Mouse (Mus musculus) CH12.LX (cell line): Measurements from ENCODE around the gene Gm37240. TPM values are rescaled to one million over a fixed set of nuclear protein-coding genes. Genes with fewer than 3 reads are reported as not detected.

Source experiments
- DNase-seq: peaks from one replicate; pipeline ENCODE4 v3.0.0-alpha.2; 2013; ENCODE audit errors: extremely low read depth
- H3K27ac ChIP-seq: 2 replicates; pipeline ENCODE4 v1.5.1; 2012; ENCODE audit warnings: low read depth, mild to moderate bottlenecking, control low read depth, moderate library complexity; ENCODE audit not compliant: insufficient read depth
- H3K27me3 ChIP-seq: replicated peaks from 2 replicates; pipeline ENCODE3; 2012; ENCODE audit warnings: inconsistent platforms
- H3K36me3 ChIP-seq, 2 experiments: replicated peaks in 1 of 2; 2 replicates each; pipeline versions ENCODE3 to v1.6.1; 2012; ENCODE audit warnings: inconsistent platforms in 1 of 2, low read length in 1 of 2, mild to moderate bottlenecking in 1 of 2, mixed read lengths in 1 of 2, moderate library complexity in 1 of 2; ENCODE audit not compliant: control insufficient read depth in 1 of 2, insufficient read depth in 1 of 2
- H3K4me1 ChIP-seq, 2 experiments: 2 replicates each; pipeline ENCODE4 v1.6.1; 2012; ENCODE audit warnings: inconsistent platforms in 1 of 2, moderate library complexity in 1 of 2; ENCODE audit not compliant: insufficient read depth in 2 of 2, control insufficient read depth in 1 of 2
- H3K4me2 ChIP-seq: 2 replicates; pipeline ENCODE4 v1.6.1; 2012; ENCODE audit warnings: low read depth, mild to moderate bottlenecking, control low read depth; ENCODE audit not compliant: poor library complexity, insufficient read depth, severe bottlenecking
- H3K4me3 ChIP-seq, 3 experiments: fragments of 150-350 bp in 1 of 3; sonication (generic) in 1 of 3; replicated peaks in 1 of 3; 2 replicates each; pipeline versions ENCODE3 to v1.5.1; 2011 to 2012; ENCODE audit warnings: low read depth in 2 of 3, low read length in 2 of 3, mild to moderate bottlenecking in 2 of 3, moderate library complexity in 2 of 3, control low read depth in 1 of 3, improper control_type of control experiment in 1 of 3, inconsistent platforms in 1 of 3, mixed read lengths in 1 of 3; ENCODE audit not compliant: poor library complexity in 1 of 3
- H3K79me2 ChIP-seq: replicated peaks from 2 replicates; pipeline ENCODE4 v1.6.1; 2012; ENCODE audit warnings: mild to moderate bottlenecking, moderate library complexity; ENCODE audit not compliant: control insufficient read depth, poor library complexity, insufficient read depth, severe bottlenecking; ENCODE audit errors: extremely low read depth
- H3K9ac ChIP-seq: 2 replicates; pipeline ENCODE4 v1.6.1; 2012; ENCODE audit warnings: low read depth, mild to moderate bottlenecking, control low read depth, moderate library complexity; ENCODE audit not compliant: insufficient read depth
- H3K9me3 ChIP-seq: replicated peaks from 2 replicates; pipeline ENCODE3; 2012; ENCODE audit warnings: low read length, inconsistent platforms, mixed read lengths
- CHD2 ChIP-seq: IDR thresholded peaks from 2 replicates; pipeline ENCODE4 v1.6.1; 2011; ENCODE audit warnings: low read length, improper control_type of control experiment
- CTCF ChIP-seq, 2 experiments: IDR thresholded peaks in 1 of 2; conservative IDR thresholded peaks in 1 of 2; 2 replicates each; pipeline ENCODE4 v1.5.1; 2011 to 2012; ENCODE audit warnings: low read depth in 2 of 2, low read length in 2 of 2, improper control_type of control experiment in 1 of 2, inconsistent platforms in 1 of 2, mild to moderate bottlenecking in 1 of 2, moderate library complexity in 1 of 2
- E2F4 ChIP-seq: IDR thresholded peaks from 2 replicates; pipeline ENCODE4 v1.6.1; 2011; ENCODE audit warnings: low read depth, low read length, improper control_type of control experiment; ENCODE audit not compliant: insufficient replicate concordance
- ELF1 ChIP-seq: IDR thresholded peaks from 2 replicates; pipeline ENCODE4 v1.6.1; 2014; ENCODE audit warnings: low read depth, mild to moderate bottlenecking, inconsistent platforms, low read length, improper control_type of control experiment
- EP300 ChIP-seq: IDR thresholded peaks from 2 replicates; pipeline ENCODE4 v1.6.1; 2011; ENCODE audit warnings: low read length, improper control_type of control experiment
- ETS1 ChIP-seq: conservative IDR thresholded peaks from 2 replicates; pipeline ENCODE4 v1.6.1; 2012; ENCODE audit warnings: low read depth, mild to moderate bottlenecking, inconsistent platforms, low read length, improper control_type of control experiment, moderate library complexity
- HCFC1 ChIP-seq: IDR thresholded peaks from 2 replicates; pipeline ENCODE4 v1.6.1; 2012; ENCODE audit warnings: low read depth, mild to moderate bottlenecking, inconsistent platforms, low read length, improper control_type of control experiment
- IRF4 ChIP-seq: IDR thresholded peaks from 2 replicates; pipeline ENCODE4 v1.6.1; 2014; ENCODE audit warnings: low read depth, mild to moderate bottlenecking, inconsistent platforms, low read length, improper control_type of control experiment
- JUND ChIP-seq: conservative IDR thresholded peaks from 2 replicates; pipeline ENCODE4 v1.6.1; 2011; ENCODE audit warnings: low read depth, low read length, improper control_type of control experiment
- KAT2A ChIP-seq: IDR thresholded peaks from 2 replicates; pipeline ENCODE4 v1.6.1; 2012; ENCODE audit warnings: low read length, improper control_type of control experiment, inconsistent platforms; ENCODE audit not compliant: insufficient replicate concordance
- MAFK ChIP-seq: IDR thresholded peaks from 2 replicates; pipeline ENCODE4 v1.6.1; 2011; ENCODE audit warnings: low read length, improper control_type of control experiment; ENCODE audit not compliant: insufficient replicate concordance
- MAX ChIP-seq: IDR thresholded peaks from 2 replicates; pipeline ENCODE4 v1.6.1; 2011; ENCODE audit warnings: low read length, improper control_type of control experiment
- MAZ ChIP-seq: IDR thresholded peaks from 2 replicates; pipeline ENCODE4 v1.6.1; 2012; ENCODE audit warnings: low read depth, mild to moderate bottlenecking, inconsistent platforms, low read length, improper control_type of control experiment, moderate library complexity
- MXI1 ChIP-seq: IDR thresholded peaks from 2 replicates; pipeline ENCODE4 v1.6.1; 2011; ENCODE audit warnings: mild to moderate bottlenecking, low read depth, low read length, improper control_type of control experiment
- NELFE ChIP-seq: IDR thresholded peaks from 2 replicates; pipeline ENCODE4 v1.6.1; 2011; ENCODE audit warnings: low read depth, low read length, improper control_type of control experiment
- NRF1 ChIP-seq: IDR thresholded peaks from 2 replicates; pipeline ENCODE4 v1.6.1; 2014; ENCODE audit warnings: low read depth, mild to moderate bottlenecking, inconsistent platforms, low read length, improper control_type of control experiment, moderate library complexity
- PAX5 ChIP-seq: IDR thresholded peaks from 2 replicates; pipeline ENCODE4 v1.6.1; 2012; ENCODE audit warnings: low read length, inconsistent platforms, mixed read lengths
- POLR2A ChIP-seq: IDR thresholded peaks from 2 replicates; pipeline ENCODE4 v1.6.1; 2011; ENCODE audit warnings: low read depth, mild to moderate bottlenecking, improper control_type of control experiment, low read length
- POLR2AphosphoS2 ChIP-seq: IDR thresholded peaks from 2 replicates; pipeline ENCODE4 v1.6.1; 2011; ENCODE audit warnings: low read depth, low read length, improper control_type of control experiment
- SMC3 ChIP-seq: IDR thresholded peaks from 2 replicates; pipeline ENCODE4 v1.6.1; 2011; ENCODE audit warnings: low read depth, low read length, improper control_type of control experiment
- TBP ChIP-seq: conservative IDR thresholded peaks from 2 replicates; pipeline ENCODE4 v1.6.1; 2011; ENCODE audit warnings: low read depth, low read length, improper control_type of control experiment
- TCF12 ChIP-seq: IDR thresholded peaks from 2 replicates; pipeline ENCODE4 v1.6.1; 2014; ENCODE audit warnings: low read depth, mild to moderate bottlenecking, inconsistent platforms, low read length, improper control_type of control experiment
- USF1 ChIP-seq: IDR thresholded peaks from 2 replicates; pipeline ENCODE4 v1.6.1; 2014; ENCODE audit warnings: low read depth, mild to moderate bottlenecking, inconsistent platforms, low read length, improper control_type of control experiment
- USF2 ChIP-seq: conservative IDR thresholded peaks from 2 replicates; pipeline ENCODE4 v1.6.1; 2011; ENCODE audit warnings: low read depth, low read length, improper control_type of control experiment
- ZC3H11A ChIP-seq: IDR thresholded peaks from 2 replicates; pipeline ENCODE4 v1.6.1; 2012; ENCODE audit warnings: low read depth, mild to moderate bottlenecking, inconsistent platforms, low read length, improper control_type of control experiment
- ZKSCAN1 ChIP-seq: IDR thresholded peaks from 2 replicates; pipeline ENCODE4 v1.6.1; 2012; ENCODE audit warnings: low read depth, inconsistent platforms, low read length, improper control_type of control experiment, borderline replicate concordance
- dilution Hi-C: fragments of 300-500 bp; cut with MboI; formaldehyde crosslinking; loops from 2 replicates; pipeline ENCODE4 v1.14.3; 2020; ENCODE audit warnings: low sequenced_read_pairs; ENCODE audit not compliant: extremely low pct_unique_long_range_greater_than_20kb, extremely low pct_ligation_motif_present
- in situ Hi-C: fragments of 300-500 bp; cut with MboI; formaldehyde crosslinking; loops from 3 replicates; pipeline ENCODE4 v1.14.3; 2019; ENCODE audit warnings: low sequenced_read_pairs, low pct_ligation_motif_present, low pct_unique_long_range_greater_than_20kb, mixed read lengths
- polyA plus RNA-seq: library from polyadenylated mRNA; unstranded; fragments of >175 nt; gene quantifications from 2 replicates; pipeline ENCODE4 v1.2.1, GENCODE M21; 2012; ENCODE audit warnings: low read depth; ENCODE audit not compliant: insufficient read length
- total RNA-seq, 2 experiments: library from RNA; depleted of rRNA; stranded (reverse); fragments of 300-350 nt in 1 of 2; fragments of >200 nt in 1 of 2; gene quantifications; 2 replicates each; pipeline ENCODE4 v1.2.3; 2012 to 2014

Gm37240 gene
- total and polyA plus RNA-seq, 3 experiments, result 0.08 to 0.19 (median 0.14) TPM

- Histone ChIP-seq H3K27ac (no peak overlapping the region), H3K79me2 (no peaks in the 10 kb centered on the region), H3K27me3 (no peaks in the 10 kb centered on the region), H3K9ac (no peak overlapping the region), H3K9me3 (peaks cover 6% of the 10 kb centered on the region), H3K4me2 (no peak overlapping the region), H3K4me3 (no peak overlapping the region), H3K4me1 (peaks cover 4 to 16% of the 10 kb centered on the region in 2 experiments), H3K36me3 (peaks cover 9 to 16% of the 10 kb centered on the region in 2 experiments)
- in situ Hi-C loops (loop anchor here (10.0 kb wide), 1 partner anchor 136 kb away; no protein-coding TSS in a partner anchor), dilution Hi-C loops (no loop called here)
- no peak for DNase-seq
- no peak for TF ChIP-seq NELFE
- TF ChIP-seq ELF1, result no peak
- no peak for TF ChIP-seq MAFK
- no peak for TF ChIP-seq HCFC1
- no peak for TF ChIP-seq PAX5
- TF ChIP-seq NRF1, result no peak
- TF ChIP-seq CTCF (conservative IDR thresholded peaks at IDR 0.05 in 1 of 2, IDR thresholded peaks at IDR 0.05 in 1 of 2; ENCODE audit: low read depth in 2 of 2, low read length in 2 of 2), result no peak
- TF ChIP-seq EP300, result no peak
- no peak for TF ChIP-seq JUND
- no peak for TF ChIP-seq MAX
- TF ChIP-seq POLR2A, result no peak
- no peak for TF ChIP-seq USF1
- no peak for TF ChIP-seq USF2
- no peak for TF ChIP-seq KAT2A
These were observed 1178.8 kb downstream of the Gm37240 start for GRCm38 (mm10) chr3:84708469-84708868.

- Histone ChIP-seq H3K79me2 (no peaks in the 10 kb centered on the region), H3K9me3 (peaks cover 6% of the 10 kb centered on the region), H3K9ac (no peak overlapping the region), H3K27ac (no peak overlapping the region), H3K4me2 (no peak overlapping the region), H3K36me3 (peaks cover 33 to 49% of the 10 kb centered on the region in 2 experiments), H3K4me3 (no peak overlapping the region), H3K27me3 (no peaks in the 10 kb centered on the region), H3K4me1 (peaks cover 0 to 6% of the 10 kb centered on the region in 2 experiments; a peak in 2 of 4 replicates)
- in situ Hi-C loops (loop anchor here (10.0 kb wide), 1 partner anchor 140 kb away; no protein-coding TSS in a partner anchor), dilution Hi-C loops (no loop called here)
- TF ChIP-seq NRF1, result no peak
- TF ChIP-seq MAZ, result no peak
- no peak for TF ChIP-seq POLR2A
- TF ChIP-seq TCF12, result no peak
- TF ChIP-seq ETS1, result no peak
- no peak for TF ChIP-seq ZC3H11A
- no peak for TF ChIP-seq POLR2AphosphoS2
- TF ChIP-seq CHD2, result no peak
- TF ChIP-seq TBP, result no peak
- no peak for TF ChIP-seq USF2
- no peak for TF ChIP-seq ZKSCAN1
- no peak for TF ChIP-seq CTCF (conservative IDR thresholded peaks at IDR 0.05 in 1 of 2, IDR thresholded peaks at IDR 0.05 in 1 of 2; ENCODE audit: low read depth in 2 of 2, low read length in 2 of 2)
- TF ChIP-seq IRF4, result no peak
- no peak for TF ChIP-seq E2F4
- no peak for TF ChIP-seq MXI1
- no peak for TF ChIP-seq SMC3
- no peak for TF ChIP-seq ELF1
- no peak for DNase-seq
These were observed 1182.1 kb downstream of the Gm37240 start for GRCm38 (mm10) chr3:84705224-84705623.
